Mouse (Mus musculus) neural tube, embryonic 10.5 days (tissue): Measurements from ENCODE around the gene Angel1.

Source experiments
- DNase-seq: peaks from one replicate; pipeline ENCODE4 v3.0.0-alpha.2; 2017; ENCODE audit warnings: low spot score; ENCODE audit errors: extremely low spot score

Angel1 gene

DNA sequence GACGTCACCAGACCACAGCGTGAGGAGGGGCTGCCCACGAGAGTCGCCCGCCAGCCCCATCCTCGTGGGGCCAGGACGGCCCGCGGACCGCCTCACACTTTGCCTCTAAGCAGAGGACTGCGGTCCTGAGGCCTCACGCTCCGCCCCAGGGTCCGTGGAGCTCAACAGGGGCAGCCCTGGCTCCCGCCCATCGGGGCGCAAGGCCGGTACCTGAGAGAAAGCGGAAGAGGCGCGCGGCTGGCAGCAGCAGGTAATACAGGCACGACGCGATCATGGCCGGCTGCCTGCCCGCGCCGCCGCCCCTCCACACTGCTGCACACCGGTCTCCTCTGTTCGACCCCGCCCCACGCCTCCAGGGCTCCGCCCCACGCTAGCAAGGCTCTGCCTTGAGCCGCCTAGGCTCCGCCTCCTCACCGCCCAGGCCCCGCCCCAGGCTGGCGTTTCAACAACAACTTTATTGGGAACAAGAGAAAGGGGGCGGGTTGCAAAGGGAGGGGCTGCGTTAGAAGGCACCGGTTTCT, at the start of gene Angel1:
Gene Angel1, minus strand, starts transcription at position 341 of the 521 bp plus-strand sequence.
- DNase-seq: peak; percentile 96

DNA sequence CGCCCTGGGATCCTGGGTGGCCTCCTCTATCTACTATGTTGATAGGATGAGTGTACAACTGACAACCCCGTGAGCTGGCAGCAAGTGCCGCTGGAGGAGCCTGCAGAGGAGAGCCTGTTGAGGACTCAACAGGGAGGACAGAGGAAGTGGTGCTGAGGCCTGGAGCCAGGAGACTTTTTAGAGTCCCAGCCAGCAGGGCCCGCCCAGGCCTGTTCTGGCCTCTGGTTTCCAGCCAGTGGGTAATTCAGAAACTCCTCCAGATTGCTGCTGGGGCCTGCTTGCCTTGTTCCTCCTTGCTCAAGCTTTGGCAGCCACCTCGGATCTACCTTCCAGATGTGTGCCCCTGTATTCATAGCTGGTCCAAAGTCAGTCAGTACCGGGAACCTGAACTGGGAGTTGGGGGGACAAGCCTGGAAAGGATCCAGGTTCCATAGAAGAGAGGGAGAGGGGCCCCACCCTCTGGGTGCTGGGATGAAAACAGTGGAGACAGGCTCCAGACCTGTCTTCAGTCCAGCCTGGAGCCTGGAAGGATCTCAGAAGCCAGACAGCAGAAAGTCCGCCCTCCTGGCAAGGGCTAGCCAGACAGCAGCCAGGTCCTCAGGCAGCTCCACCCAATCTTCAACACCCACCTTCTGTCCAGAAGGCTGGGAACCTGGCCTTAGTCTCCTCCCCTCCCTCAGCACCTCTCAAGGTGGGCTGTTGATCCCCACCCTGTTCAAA, 49.5 kb upstream of the Angel1 start:
- no peak for DNase-seq

DNA sequence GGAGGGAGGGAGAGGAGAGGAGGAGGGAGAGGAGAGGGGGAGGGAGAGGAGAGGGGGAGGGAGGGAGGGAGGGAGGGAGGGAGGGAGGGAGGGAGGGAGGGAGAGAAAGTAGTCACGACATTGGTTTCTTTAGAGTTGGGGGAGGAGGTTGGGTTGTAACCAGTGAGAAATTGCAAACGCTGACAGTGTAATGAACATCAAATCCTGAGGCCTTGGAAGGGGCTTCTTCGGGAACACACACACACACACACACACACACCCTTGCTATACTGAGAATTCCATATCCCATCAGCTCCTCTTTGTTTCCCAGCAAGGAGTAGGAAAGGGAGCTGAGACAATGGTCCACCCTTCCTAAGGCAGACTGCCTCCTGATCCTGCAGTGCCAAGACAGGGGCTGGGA, 46.3 kb upstream of the Angel1 start:
- no peak for DNase-seq

DNA sequence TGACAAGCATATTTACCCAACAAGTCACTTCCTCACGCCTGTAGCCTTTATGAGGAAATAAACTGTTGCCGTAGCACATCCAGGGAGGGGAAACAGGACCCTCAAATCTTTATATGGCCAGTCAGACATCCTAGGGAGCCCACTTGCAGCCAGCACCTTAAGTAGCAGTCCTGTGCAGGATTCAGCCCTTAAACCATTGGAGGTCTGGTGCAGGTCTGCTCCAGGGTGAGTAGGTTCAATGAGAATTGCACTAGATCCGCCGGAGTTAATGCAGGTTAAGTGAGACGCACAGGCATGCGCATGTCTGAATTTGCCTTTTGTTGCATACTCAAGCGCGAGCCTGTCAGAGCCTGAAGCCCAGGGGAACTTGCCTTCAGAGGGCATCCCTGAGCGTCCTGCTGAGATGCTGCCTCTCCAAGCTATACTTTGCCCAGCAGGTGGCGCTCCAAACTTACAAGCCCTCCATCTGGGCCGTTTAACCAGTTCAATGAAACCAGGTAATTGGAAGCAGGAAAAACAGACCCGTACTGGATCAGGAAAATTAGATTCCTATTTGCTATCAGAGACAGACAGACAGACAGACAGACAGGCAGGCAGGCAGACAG, 45.7 kb upstream of the Angel1 start:
- DNase-seq: peak; percentile 93

DNA sequence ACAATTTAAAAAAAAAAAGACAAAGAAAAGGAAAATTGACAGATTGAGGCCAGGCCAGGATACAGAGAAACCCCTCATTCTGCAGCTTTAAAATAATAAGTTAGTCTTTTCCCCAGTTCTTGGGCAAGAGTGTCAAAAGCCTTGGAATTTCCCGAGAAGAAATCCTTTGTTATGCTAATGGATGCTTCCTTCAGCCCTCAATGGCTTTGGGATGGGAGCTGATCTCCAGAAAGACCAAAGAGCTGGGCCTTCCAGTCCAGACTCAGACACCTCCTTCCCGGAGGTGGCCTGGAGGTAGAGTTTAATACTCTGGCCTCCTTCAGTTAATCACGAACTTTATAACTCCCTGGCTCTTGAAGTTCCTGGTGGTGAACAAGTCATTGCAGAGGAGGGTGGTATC, 44.7 kb upstream of the Angel1 start:
- DNase-seq: no peak

DNA sequence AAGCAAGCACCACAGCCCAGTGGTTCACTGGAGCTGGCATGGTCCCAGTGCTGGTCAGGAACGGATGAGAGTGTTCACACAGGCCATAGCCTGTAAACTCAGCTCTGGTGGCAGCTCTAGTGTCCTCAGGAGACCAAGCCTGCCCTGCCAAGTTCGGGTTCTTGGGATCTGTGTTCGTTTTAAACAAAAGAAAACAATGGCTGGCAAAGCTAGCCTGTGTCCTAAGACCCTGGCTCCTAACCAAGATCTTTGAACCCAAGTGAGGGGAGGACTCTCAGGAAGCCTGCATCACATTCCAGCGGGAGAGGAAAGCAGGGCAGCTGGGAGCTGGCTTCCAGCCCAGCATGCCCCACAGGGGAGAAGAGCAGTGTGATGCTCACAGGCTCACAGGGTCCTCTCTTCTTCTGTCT, 44.0 kb upstream of the Angel1 start:
- DNase-seq: no peak

DNA sequence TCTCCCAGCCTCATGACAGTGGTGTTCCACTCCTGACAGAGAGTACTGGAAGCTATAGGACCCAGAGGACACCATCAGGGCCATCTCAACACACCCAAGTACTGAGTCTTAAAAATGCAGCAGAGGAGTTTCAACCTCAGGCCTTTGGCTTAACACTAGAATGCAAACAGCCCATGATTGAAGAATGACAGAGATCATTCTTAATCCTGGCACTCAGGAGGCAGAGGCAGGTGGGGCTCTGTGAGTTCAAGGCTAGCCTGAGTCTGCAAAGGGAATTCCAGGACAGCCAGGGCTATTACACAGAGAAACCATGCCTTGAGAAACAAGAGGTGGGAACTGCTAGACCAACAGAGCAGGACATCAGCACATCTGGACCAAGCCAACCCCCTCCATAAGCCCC, 43.6 kb upstream of the Angel1 start:
- no peak for DNase-seq

DNA sequence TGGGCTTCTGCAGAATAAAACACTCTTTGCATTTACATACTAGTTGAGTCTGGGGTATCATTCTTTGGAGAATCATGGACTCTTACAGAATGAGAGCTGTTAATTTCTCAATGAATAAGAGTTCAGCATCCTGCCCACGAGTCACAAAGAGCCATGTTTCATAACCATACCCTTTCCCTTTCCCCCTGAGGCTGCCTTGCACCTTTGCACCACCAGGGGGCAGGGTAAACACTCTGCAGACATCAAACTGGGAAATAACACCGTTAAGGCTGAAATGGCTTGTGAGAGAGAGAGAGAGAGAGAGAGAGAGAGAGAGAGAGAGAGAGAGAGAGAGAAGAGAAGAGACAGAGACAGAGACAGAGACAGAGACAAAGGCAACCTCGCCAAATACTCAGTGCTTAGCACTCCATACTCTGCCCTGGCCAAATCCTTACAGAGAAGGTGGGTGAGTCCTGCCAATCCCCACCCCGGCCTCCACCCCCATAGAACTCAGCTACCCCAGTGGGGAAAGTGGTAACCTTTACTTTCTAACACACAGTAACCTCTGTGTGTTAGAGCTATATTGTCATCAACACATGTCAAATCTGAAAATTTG, 42.8 kb upstream of the Angel1 start:
- peak; percentile 82 for DNase-seq

DNA sequence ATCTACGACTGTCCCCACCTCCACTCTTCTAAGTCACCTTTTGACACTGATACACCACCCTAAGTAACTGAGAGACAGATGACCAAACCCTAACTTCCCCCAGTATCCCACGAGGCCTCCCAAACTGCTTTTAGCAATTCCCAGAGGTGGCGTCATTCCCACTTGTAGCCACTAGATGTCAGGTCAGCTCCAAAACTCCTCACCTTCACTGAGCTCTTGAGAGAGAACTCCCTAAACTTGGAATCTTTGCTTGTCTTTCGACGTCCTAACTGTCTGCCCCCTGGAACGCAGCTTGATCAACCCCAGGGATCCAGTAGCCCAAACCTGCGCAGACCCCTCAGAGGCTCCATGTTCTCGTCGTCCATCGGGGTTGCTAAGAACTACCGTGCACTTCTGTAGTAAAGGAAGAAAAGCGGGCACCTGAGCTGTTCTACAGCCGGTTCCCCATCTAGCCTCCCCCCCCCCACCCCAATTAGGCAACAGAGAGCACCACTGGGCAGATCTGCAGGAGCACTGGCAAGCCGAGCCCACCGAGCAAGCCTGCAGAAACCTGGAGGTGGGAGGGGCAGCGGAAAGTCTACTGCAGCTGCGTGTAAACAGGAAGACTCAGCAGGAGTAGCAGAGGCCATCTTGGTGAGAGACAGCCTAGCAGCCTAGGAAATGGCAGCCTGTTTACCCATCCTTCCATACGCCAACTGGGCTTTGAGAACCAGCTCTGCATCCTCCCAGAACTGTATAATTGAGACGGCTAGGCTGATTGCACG, 41.8 kb upstream of the Angel1 start:
- DNase-seq: peak; percentile 57

DNA sequence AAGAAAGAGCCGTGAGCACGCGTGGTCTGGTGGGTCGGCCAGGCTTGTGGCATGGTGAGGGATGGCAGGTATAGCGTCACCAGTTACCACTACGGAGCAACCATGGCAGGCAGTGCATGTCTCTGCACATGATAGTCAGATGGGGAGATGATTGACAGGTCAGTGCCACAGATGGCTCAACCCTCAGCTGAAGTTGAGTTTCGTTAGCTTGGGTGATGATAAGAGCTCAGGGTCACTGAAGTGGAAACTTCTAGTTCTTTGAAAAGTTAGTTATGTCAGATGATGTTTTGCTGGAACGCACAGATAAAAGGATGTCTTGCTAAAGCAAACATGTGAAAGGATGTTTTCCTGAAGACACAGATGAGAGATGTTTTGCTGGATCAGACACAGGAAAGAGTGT, 40.2 kb upstream of the Angel1 start:
- no peak for DNase-seq

DNA sequence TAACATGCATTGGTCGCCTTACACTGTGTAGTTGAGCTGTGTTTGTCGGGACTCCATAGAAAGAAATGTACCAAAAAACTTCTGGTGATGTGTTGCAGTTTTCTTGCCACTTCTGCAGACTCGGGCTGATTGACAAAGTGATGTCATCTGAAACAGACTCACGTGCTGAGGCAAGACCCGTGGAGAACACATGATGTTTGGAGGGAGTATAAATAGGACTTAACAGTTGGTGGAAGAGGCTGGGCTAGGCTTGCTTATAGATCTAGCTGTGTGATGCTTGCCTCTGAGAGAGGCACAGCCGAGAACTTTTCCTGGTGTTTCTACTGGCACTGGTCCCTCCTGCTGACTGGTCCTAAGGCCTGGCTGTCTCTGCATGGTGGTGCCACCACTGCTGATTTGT, 37.8 kb upstream of the Angel1 start:
- no peak for DNase-seq

DNA sequence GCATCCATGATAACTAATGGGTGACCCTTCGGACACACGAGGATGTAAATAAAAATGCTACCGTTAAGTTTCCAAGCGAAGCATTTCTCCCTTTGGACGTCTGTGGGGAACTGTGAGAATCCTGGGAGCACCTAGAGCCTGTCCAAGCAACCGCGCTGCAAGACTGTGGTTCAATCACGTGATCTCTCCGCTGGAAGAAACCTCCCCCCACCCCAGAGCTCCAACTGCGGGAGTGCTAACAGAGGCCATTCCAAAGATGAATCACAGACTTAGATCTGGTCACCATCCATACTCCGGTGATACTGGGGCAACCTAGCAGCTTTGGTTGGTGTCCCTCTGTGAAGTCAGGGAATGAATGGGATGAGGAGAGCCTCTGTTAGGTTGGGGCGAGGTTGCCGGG, 34.8 kb upstream of the Angel1 start:
- DNase-seq: no peak

DNA sequence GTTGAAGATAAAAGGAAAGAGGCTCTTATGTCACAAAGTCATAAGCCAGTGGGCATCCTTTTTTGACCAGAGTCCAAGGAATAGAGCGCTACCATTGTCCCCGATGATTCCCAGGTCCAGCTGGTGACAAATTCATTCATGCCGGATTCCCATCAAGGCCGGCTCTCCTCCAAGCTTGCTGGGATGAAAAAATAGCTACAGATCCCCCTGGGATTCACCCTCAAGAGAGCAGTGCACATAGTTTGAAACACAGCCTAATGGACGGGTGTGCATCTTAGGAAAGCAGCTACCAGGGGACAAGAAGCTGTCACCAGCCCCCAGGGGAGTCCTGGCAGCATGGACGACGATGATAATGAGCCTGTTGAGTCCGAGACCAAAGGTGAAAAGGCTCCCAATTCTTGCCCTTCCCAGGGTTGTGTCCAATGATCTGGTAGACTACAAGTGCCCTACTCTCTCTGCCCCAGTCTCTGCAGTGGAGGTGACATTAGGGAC, 8.1 kb upstream of the Angel1 start, which contains the start of gene Lrrc74a:
Gene Lrrc74a, plus strand, starts transcription at position 51 of the 492 bp plus-strand sequence.
- no peak for DNase-seq

DNA sequence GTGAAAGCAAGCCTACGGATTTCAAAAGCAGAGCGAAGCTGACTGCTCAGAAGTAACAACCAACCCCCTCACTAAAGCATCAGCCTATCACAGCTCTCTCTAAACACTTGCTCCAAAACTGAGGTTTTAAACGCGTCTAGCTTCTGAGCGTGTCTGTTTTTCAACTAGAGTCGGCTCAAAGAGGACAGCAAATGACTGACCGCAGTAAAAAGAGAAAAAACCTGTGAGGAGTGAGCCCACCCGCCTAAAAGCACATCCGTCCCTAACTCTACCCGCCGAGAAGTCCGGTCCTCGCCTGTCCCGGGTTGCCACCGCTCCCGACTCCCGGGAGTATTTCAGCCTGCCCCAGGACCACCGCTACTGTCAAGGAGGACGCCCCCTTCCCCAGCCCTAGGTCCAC, 554 bp downstream of the Angel1 start:
- DNase-seq: no peak

DNA sequence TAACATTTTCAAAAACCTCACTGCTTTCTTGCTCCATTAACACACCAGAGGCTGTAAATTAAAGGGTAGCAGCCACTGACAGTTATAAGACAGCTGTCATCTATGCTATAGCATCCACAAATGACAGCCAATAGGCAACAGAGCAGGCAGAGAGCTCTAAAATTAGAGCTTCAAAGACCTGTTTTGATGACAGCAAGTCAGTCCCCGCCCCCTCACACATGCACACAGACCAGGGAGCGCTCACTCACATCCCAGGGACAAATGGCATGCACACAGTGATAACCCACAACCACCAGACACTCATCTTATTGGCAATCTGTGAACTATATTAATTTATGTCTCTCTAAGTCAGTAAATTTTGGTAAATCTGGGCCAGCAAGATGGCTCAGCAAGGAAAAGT, 2.0 kb downstream of the Angel1 start:
- DNase-seq: no peak

DNA sequence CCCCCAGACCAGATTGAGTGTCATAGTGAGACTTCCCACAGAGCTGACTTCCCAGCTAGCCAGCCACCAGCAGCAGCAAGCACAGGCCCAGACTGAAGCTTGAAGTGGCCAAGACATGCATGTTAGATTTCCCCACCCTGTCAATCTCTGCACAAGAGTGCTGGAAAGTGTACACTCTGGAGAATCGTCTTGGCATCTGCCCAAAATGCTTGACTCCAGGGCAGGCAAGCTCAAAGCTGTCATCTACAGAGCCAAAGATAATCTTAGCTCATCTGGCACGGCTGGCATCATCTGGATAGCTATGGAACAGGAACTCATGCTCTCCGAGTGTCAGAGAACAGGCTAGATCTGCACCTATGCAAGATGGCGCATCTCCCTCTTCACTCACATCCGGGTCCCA, 4.8 kb downstream of the Angel1 start:
- DNase-seq: no peak

DNA sequence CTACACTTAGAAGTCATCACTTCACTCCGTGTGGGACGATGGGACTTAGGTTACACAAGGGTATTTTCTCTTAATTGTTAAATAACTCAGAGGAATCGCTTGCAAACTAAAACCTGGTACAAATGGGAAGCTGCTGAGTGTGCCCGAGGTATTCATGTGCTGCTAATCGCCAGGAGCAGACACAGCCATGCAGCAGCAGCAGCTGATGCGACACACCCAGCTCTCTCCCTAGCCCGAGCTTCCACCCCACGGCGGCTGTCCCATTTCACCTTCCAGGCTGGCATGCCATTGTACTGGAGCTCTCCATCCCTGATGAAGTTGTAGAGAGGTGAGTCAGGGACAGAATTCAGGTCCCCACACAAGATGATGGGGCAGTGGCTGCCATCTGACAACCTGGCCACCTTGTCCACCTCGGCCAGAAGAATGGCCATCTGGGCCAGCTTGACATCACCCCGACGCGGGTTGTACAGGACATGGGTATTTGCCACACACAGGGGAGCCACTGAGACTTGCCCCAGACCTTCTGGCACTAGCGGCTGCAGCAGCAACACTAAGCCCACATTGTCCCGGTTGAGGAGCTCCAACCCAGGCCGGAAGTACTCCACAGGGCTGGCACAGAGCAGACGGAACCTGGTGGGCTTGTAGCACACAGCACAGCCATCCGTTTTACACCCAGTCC, 6.2 kb downstream of the Angel1 start:
- DNase-seq: no peak

DNA sequence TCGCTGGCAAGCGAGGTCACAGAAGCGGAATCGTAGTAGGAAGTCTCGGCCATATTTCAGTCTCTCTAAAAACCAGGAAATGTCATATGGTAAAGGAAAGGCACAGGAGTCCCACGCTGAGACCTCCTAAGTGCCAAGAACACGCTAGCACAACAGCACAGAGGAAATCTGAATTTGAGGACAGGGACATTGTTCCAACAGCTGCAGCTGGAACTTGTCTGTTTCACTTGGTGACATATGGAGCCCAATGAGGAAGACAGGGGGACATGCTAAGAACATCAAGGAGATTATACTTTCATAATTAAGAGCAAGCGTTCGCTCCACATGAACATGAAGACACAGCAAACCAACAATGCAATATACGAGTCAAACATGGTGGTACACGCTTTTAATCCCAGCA, 9.3 kb downstream of the Angel1 start:
- DNase-seq: no peak

DNA sequence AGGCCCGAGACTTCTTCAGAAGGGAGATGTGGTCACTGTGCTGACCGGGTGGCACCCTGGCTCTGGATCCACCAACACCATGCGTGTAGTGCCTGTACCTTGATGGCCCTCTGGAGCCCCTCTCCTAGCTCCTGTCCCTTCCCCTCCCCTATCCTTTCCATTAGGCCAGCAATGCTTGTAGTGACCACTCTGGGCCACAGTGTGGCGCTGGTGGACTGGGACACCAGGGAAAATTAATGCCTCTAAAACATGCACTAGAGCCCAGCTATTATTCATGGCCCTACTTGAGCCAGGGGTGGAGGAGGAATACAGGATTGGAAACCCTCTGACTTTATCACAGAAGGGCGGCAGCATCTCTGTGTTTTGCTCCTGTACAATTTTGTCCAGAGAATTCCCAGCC, 10.9 kb downstream of the Angel1 start:
- peak; percentile 79 for DNase-seq

DNA sequence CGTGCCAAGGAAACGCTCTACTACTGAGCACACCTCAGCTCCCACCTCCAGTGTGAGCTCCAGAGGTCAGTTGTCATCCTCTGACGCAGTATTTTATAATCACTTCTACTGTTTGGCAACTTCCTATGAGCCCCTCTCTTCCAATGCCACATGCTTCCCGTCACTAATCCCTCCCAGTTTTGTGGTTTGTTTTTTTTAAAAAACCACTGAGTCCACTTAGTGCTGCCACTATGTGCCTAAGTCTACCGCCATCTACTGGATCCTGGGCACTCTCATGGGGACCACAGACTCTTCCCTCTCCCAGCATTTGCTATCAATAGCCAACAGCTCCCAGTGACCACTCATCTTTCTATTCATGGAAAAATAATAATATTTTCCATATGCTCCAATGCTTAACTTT, 12.2 kb downstream of the Angel1 start:
- no peak for DNase-seq

DNA sequence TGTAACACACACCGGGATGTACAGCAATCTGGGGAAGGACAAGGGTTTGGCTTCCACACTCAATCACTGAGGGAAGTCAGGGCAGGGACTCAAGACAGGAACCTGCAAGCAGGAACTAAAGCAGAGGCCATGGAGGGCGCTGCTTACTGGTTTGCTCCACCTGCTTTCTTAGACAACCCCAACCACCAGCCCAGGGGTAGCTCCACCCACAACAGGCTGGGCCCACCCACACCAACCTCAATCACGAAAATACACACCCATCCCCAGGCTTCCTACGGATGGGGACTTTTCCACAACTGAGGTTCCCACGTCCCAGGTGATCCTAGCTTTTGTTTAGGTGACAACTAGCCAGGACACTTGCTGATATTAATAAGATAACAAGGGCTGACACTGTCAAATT, 20.4 kb downstream of the Angel1 start:
- DNase-seq: no peak
